Mouse (Mus musculus) thymus, adult 2 months (tissue): ENCODE results near the gene Tlr5. TPM values are rescaled to one million over a fixed set of nuclear protein-coding genes. Genes with fewer than 3 reads are reported as not detected.

Experiments
- DNase-seq: peaks from one replicate; pipeline ENCODE4 v3.0.0; 2021
- H3K27ac ChIP-seq: fragments of 200-500 bp; 2 replicates; pipeline ENCODE4 v1.5.1; 2012; ENCODE audit warnings: low read length, control low read depth; ENCODE audit not compliant: control insufficient read depth, insufficient read depth
- H3K27me3 ChIP-seq: fragments of 200-500 bp; 2 replicates; pipeline ENCODE4 v1.6.1; 2012; ENCODE audit warnings: mild to moderate bottlenecking, low read length, moderate library complexity, mixed read lengths; ENCODE audit not compliant: control insufficient read depth, insufficient read depth
- H3K36me3 ChIP-seq: fragments of 200-500 bp; 2 replicates; pipeline ENCODE4 v1.6.1; 2012; ENCODE audit warnings: mild to moderate bottlenecking, low read length, moderate library complexity; ENCODE audit not compliant: control insufficient read depth, insufficient read depth
- H3K4me1 ChIP-seq: fragments of 200-500 bp; replicated peaks from 2 replicates; pipeline ENCODE4 v1.6.1; 2012; ENCODE audit warnings: low read length; ENCODE audit not compliant: control insufficient read depth, insufficient read depth
- H3K4me3 ChIP-seq: fragments of 200-500 bp; 2 replicates; pipeline ENCODE4 v1.5.1; 2012; ENCODE audit warnings: mild to moderate bottlenecking, low read length, control low read depth, moderate library complexity; ENCODE audit not compliant: control insufficient read depth, insufficient read depth
- CTCF ChIP-seq: fragments of 200-500 bp; IDR thresholded peaks from 2 replicates; pipeline ENCODE4 v1.5.1; 2012; ENCODE audit warnings: mild to moderate bottlenecking, control low read depth, low read length, moderate library complexity, borderline replicate concordance; ENCODE audit not compliant: control insufficient read depth, poor library complexity, insufficient read depth; ENCODE audit errors: extremely low read depth
- POLR2A ChIP-seq: fragments of 200-500 bp; IDR thresholded peaks from 2 replicates; pipeline ENCODE4 v1.6.1; 2012; ENCODE audit warnings: mild to moderate bottlenecking, low read length, control low read depth, moderate library complexity; ENCODE audit not compliant: control insufficient read depth, poor library complexity, insufficient read depth; ENCODE audit errors: extremely low read depth
- WGBS: fragments of 180-500 bp; shearing (Covaris S2); methylation state at CpG from one replicate; pipeline ENCODE4 v1.1.7; 2018; 5-methylcytosine and 5-hydroxymethylcytosine counted together
- polyA plus RNA-seq: library from polyadenylated mRNA; depleted of rRNA; stranded (reverse); fragments of >200 nt; gene quantifications from 2 replicates; pipeline ENCODE4 v1.2.3, GENCODE M21; 2012; rRNA removed

Tlr5 gene
- 0.82 and 1.1 TPM in 2 replicates for polyA plus RNA-seq

DNA sequence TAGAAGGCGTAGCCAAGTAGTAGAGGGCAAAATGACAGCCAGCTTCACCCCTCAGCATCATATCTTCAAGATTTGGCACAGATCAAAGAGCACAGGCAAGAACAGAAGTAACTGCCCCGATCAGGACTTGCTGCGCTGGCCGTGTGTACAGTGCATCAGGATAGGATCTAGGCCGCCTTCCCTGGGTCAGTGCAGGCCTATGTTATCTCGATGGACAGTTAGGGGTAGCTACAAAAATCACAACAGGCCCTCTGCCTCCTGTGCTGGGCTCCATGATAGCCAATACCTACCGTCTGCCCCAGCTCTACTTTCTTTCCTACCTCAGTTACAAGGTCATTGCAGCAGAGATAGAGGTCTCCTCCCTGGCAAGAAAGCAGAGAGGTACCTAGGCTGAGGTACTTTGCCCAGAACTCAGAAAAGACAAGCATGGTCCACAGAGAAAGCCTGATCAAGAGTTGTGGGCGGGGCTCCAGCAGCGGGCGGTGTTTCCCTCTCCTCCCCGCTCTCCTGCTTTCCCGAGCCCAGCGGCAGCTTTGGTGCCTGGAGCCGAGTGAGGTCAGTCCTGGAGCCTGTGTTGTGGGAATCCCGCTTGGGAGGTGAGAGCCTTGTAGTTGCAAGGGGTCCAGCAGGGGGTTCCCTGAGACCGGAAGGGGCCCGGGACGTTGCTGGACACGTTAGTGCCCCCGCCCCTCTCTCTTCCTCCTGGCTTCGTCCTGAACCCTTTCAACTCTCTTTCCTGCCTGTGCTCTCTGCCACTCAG is at the start of gene Tlr5:
Tlr5 (plus strand) TSS at position 502 of the 760 bp plus-strand sequence.
- Histone ChIP-seq H3K4me3 (peak within 1 kb of the TSS; percentile 29), H3K36me3 (no peaks in the 10 kb centered on the region), H3K4me1 (peaks cover 9% of the 10 kb centered on the region; the same call in 1 of the 2 replicates), H3K27ac (no peak within 1 kb of the TSS), H3K27me3 (no peaks in the 10 kb centered on the region; the same call in 1 of the 2 replicates)
- no peak for DNase-seq
- 26% methylated on average over 21 of the region's 21 CpGs for WGBS
- TF ChIP-seq POLR2A, result no peak
- TF ChIP-seq CTCF, result no peak

DNA sequence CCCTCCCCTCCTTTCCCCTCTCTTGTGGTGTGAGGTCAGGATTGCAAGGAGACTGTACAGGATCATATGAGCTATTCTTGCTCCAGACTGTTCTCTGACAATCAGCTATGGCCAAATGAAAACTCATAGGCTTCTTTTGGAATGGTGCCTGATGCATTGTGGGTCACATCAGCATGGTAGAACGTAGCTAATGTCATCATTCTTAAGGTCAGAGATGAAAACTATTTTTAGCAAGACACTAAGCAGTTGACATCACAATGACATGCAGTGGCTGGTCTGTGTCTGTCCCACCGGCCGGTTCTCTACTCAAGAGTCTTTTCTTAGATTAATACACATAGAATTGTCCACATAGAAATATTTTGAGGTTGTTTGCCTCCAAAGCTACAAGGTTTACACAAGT is 48.9 kb upstream of the Tlr5 start:
- no peak for DNase-seq
- no peaks in the 10 kb centered on the region for H3K4me1 ChIP-seq
- no peaks in the 10 kb centered on the region for H3K36me3 ChIP-seq
- 87% methylated on average over 3 of the region's 3 CpGs for WGBS
- H3K27ac ChIP-seq, result no peak overlapping the region
- H3K27me3 ChIP-seq, result no peaks in the 10 kb centered on the region
- no peak overlapping the region for H3K4me3 ChIP-seq
- no peak for TF ChIP-seq POLR2A
- TF ChIP-seq CTCF, result no peak

DNA sequence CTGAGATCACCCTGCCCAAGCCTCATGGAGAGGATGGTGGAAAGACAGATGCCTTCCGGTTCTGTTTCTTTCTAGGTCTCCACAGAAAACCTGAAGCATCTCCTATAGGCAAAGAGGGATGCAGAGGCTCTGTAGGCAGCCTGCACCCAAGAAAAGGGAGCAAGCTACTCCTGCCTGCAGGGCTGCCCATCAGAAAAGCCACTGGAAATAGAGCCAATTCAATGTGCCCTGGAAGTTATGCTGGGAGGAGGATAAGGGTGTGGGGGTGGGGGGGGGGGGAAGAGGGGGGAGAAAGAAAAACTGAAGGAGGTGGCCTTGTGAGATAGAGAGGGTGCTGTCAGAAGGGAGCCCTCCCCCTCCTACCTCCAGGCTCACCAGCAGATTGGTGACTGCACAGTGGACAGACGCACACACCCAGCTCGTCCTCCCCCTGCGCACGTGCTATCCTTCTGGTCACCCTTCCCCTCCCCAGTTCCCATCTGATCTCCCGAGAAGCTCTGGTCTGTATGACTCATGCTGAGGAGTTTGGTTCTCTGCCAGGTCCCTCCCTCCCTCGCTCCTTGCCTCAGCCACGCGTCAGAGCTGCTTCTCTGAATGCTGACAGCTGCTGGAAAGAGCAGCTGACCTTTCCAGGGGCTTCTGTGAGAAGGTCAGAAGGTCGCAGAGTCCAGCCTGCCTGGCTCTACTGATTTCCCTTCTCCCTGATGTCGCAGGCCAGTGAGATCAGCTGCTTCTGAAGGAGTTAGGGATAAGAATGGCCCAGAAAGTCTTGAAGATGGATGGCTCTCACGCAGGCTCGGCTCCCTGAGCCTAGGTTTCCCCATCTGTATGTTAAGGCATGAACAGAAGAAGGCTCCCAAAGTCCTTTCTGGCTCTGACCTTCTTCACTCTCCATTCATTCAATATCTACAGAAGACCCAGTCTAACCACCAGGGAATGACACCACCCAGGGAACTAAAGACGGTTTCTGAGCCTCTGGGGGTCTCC is 46.2 kb upstream of the Tlr5 start:
- Histone ChIP-seq H3K36me3 (no peaks in the 10 kb centered on the region), H3K4me1 (no peaks in the 10 kb centered on the region), H3K4me3 (no peak overlapping the region), H3K27me3 (no peaks in the 10 kb centered on the region), H3K27ac (no peak overlapping the region)
- TF ChIP-seq POLR2A (no peak), CTCF (no peak)
- peak; percentile 3 for DNase-seq
- WGBS, result 34% methylated on average over 14 of the region's 14 CpGs

DNA sequence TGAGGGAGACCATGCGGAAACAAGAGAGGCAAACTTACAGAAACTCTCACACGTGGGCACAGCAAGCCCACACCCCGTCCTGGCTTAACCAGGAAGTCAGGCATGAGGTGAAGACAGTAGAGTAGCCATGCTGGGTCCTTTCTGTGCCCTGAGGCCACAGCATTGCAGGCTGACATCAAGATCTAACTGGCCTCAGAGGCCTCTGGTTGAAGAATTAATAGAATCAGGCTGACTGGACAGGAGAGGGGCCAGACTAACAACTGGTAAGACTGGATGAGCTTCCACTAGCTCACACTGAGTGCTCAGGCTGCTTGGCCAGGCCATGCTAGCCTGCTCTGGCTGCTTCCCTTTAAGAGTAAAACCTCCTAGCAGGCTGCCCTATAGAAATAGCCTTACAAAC is 45.5 kb upstream of the Tlr5 start:
- H3K27me3 ChIP-seq, result no peaks in the 10 kb centered on the region
- no peaks in the 10 kb centered on the region for H3K36me3 ChIP-seq
- no peak overlapping the region for H3K27ac ChIP-seq
- H3K4me3 ChIP-seq, result no peak overlapping the region
- WGBS, result 73% methylated on average over 3 of the region's 3 CpGs
- no peak for TF ChIP-seq POLR2A
- TF ChIP-seq CTCF, result no peak
- H3K4me1 ChIP-seq, result no peaks in the 10 kb centered on the region
- no peak for DNase-seq

DNA sequence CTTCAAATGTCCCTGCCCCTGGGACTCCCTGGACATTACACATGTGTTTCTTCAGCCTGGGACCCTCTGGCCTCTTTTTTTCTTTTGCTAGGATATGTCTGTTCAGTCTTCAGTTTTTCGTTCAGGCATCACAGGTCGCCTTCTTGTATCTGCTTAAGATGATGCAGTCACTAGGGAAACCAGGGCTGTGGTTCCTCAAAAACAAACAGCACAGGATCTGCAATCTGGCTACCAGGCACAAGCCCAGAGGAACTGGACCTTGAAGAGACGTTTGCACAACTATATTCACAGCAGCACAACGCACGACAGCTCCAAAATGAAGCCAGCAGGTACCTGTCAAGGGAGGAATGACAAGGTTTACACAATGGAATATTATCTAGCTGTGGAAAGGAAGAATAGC is 45.0 kb upstream of the Tlr5 start:
- Histone ChIP-seq H3K4me3 (no peak overlapping the region), H3K4me1 (no peaks in the 10 kb centered on the region), H3K36me3 (no peaks in the 10 kb centered on the region), H3K27me3 (no peaks in the 10 kb centered on the region), H3K27ac (no peak overlapping the region)
- TF ChIP-seq CTCF (no peak), POLR2A (no peak)
- no peak for DNase-seq
- WGBS, result 81% methylated on average over 5 of the region's 5 CpGs

DNA sequence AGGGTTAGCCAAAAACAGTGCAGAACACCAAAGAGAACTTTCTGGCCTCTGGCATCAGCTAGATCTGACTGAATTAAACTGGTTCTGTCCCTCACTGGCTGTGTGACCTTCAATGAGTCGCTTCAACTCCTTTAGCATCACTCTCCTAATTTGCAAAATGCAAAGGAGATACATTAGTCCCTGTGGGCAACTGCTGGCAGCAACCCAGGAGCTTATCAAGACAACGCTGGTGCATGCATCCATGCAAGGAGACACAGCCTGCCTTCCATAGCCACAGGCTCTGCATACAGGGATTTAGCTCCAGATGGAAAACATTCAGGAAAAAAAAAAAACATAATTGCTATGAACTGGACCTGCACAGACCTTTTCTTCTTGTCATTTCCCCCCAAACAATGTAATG is 42.0 kb upstream of the Tlr5 start:
- H3K4me3 ChIP-seq, result no peak overlapping the region
- TF ChIP-seq CTCF (no peak), POLR2A (no peak)
- H3K27me3 ChIP-seq, result no peaks in the 10 kb centered on the region
- H3K27ac ChIP-seq, result no peak overlapping the region
- DNase-seq, result no peak
- no peaks in the 10 kb centered on the region for H3K36me3 ChIP-seq
- 90% methylated on average over 2 of the region's 2 CpGs for WGBS
- H3K4me1 ChIP-seq, result no peaks in the 10 kb centered on the region
